Mouse (Mus musculus): ENCODE measurements around the gene Gm13212.
"Not testable (repeated sequence)": the region's sequence is repeated elsewhere in the genome, so short reads cannot be mapped to it uniquely, and the experiment has no call there.

Gm13212 gene

GRCm38 (mm10) chr4:145585078-145585477 is at the start of gene Gm13212:
TSS of gene Gm13212 (plus strand) at chr4:145585166.
- not testable (repeated sequence) for DNase-seq

- DNase-seq: not testable (repeated sequence)
Observed at GRCm38 (mm10) chr4:145543861-145544260, 41.1 kb upstream of the Gm13212 start.

- not testable (repeated sequence) for DNase-seq
Observed at GRCm38 (mm10) chr4:145545106-145545505, 39.9 kb upstream of the Gm13212 start.

GRCm38 (mm10) chr4:145545734-145546349 is 39.1 kb upstream of the Gm13212 start:
- not testable (repeated sequence) for DNase-seq

GRCm38 (mm10) chr4:145546477-145546876 is 38.5 kb upstream of the Gm13212 start:
- DNase-seq: not testable (repeated sequence)

GRCm38 (mm10) chr4:145556680-145557079 is 28.3 kb upstream of the Gm13212 start:
- DNase-seq: no peak

- no peak for DNase-seq
Observed at GRCm38 (mm10) chr4:145559505-145560099, 25.4 kb upstream of the Gm13212 start.

GRCm38 (mm10) chr4:145564111-145564821 is 20.7 kb upstream of the Gm13212 start:
- no peak for DNase-seq

- DNase-seq: not testable (repeated sequence)
Observed at GRCm38 (mm10) chr4:145570461-145570860, 14.5 kb upstream of the Gm13212 start.

- not testable (repeated sequence) for DNase-seq
Observed at GRCm38 (mm10) chr4:145576623-145577022, 8.3 kb upstream of the Gm13212 start.

- not testable (repeated sequence) for DNase-seq
Observed at GRCm38 (mm10) chr4:145580333-145580732, 4.6 kb upstream of the Gm13212 start.

GRCm38 (mm10) chr4:145586046-145586445 is 1.1 kb downstream of the Gm13212 start:
- not testable (repeated sequence) for DNase-seq

- not testable (repeated sequence) for DNase-seq
Observed at GRCm38 (mm10) chr4:145594183-145594582, 9.2 kb downstream of the Gm13212 start.

- DNase-seq: not testable (repeated sequence)
Observed at GRCm38 (mm10) chr4:145594798-145595197, 9.8 kb downstream of the Gm13212 start.

GRCm38 (mm10) chr4:145640416-145641185 is 55.6 kb downstream of the Gm13212 start:
- not testable (repeated sequence) for DNase-seq

- DNase-seq: not testable (repeated sequence)
Observed at GRCm38 (mm10) chr4:145670385-145670784, 85.4 kb downstream of the Gm13212 start, which contains the start of gene Zfp980. TSS of gene Zfp980 (plus strand) at chr4:145670685.

- not testable (repeated sequence) for DNase-seq
Observed at GRCm38 (mm10) chr4:145674286-145674780, 89.4 kb downstream of the Gm13212 start.

Data from cerebellum, postnatal 25 days (tissue).